Mouse (Mus musculus): ENCODE measurements around the gene Trappc2l.
"Not testable (repeated sequence)": the region's sequence is repeated elsewhere in the genome, so short reads cannot be mapped to it uniquely, and the experiment has no call there.

Gene Trappc2l

DNA sequence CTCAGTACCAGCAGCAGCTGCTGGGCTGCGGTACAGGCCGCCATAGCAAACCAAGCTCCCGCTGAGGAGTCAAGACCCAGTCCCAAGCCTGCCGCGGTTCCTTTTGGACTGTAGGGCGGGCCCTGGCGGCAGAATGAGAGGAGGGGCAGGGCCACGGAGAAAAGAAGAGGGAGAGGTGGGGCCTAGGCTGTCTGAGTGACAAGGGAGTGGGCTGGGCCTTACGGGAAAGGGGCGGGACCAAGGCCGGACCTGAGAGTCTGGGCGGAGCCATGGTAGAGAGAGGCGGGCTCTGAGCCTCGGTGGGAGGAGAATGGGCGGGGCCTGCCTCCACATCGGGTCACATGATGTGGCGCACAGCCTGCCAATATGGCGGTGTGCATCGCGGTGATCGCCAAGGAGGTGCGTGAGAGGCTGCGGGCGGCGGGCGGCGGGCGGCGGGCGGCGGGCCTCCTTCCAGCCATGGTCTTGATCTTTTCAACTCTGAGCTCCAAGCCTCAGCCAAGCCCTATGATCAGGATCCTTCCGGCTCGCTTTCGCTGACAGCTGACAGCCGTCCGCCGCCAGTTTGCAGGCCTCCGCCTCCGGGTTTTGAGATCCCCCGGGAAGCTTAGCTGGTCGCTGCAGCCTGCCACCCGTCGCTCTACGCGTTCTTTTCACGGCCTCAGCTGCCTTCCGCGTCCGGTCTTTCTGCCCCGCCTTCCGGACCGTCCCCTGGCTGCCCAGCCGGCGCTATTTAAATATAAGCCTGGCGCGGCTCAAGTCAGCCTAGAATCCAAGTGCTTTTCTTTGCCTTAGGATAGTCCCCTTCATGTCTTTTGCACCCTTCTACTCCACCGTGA is at the start of gene Trappc2l, which contains the start of gene Galns:
TSS of gene Trappc2l (plus strand) at position 346 of the 839 bp plus-strand sequence.
TSS of gene Galns (minus strand) at position 169 of the 839 bp plus-strand sequence.
- DNase-seq (ENCODE audit: inconsistent age in 2 of 2, low spot score in 1 of 2), result peak; percentile 97 to 98

DNA sequence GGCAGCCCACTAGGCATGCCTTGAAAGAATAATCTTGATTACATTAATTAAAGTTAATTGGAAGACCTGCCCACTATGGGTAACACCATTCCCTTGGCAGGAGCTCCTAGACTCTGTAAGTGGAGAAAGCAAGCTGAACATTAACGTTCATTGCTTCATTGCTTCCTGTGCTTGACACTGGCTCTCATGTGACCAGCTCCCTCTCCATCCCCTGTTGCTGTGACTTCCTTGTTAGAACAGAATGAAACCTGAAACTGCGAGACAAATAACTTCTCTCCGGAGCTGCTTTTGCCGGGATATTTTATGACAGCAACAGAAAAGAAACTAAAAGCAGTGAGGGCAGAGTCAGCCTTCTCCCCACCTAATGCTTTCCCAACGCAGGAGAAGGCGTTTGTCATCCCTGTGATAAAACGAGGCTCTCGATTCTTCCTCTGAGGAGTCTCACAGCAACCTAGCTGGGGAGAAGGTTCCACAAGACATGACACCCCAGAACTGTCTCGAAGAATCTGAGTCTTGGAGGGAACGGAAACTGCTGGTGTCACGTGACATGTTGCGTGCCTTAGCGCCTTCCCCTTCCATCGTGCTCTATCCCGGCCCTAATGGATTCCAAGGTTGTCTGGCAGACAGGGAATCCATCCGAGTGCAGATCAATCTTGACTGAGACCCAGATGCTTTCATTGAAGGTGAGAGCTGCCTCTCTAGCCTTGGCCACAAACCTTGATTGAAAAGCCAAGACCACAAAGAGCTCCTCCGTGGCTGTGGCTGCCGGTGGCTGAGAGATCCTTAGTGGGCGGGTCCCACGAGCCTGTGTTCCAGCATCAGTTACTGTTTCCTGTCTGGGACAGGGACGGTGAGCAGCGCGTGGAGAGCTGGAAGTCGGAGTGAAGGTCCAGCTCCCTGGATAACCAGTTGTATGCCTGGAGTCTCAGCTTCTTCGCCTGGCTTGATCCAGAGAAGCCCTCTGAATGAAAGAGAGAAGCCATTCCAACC is 46.8 kb upstream of the Trappc2l start:
- no peak for DNase-seq (ENCODE audit: inconsistent age in 2 of 2, low spot score in 1 of 2)

DNA sequence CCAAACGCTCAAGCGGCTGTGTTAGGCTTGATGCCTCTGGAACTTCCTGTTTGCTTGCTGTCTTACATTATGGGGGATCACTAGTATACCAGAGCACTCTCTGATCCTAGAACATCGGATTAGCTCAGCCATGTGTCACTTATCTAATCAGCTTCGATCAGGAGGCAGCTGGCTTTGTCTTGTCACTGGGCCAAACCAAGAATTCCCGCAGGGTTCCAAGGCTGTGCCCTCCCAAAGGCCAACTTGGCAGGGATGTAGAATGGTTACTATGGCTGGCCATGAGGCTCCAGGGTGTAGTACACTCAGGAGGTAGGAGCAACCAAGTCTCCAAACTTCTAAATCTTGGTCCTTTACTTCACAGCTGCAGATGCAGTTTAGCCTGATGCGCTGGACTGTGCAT is 44.7 kb upstream of the Trappc2l start:
- peak; percentile 57 to 80 for DNase-seq (ENCODE audit: inconsistent age in 2 of 2, low spot score in 1 of 2)

DNA sequence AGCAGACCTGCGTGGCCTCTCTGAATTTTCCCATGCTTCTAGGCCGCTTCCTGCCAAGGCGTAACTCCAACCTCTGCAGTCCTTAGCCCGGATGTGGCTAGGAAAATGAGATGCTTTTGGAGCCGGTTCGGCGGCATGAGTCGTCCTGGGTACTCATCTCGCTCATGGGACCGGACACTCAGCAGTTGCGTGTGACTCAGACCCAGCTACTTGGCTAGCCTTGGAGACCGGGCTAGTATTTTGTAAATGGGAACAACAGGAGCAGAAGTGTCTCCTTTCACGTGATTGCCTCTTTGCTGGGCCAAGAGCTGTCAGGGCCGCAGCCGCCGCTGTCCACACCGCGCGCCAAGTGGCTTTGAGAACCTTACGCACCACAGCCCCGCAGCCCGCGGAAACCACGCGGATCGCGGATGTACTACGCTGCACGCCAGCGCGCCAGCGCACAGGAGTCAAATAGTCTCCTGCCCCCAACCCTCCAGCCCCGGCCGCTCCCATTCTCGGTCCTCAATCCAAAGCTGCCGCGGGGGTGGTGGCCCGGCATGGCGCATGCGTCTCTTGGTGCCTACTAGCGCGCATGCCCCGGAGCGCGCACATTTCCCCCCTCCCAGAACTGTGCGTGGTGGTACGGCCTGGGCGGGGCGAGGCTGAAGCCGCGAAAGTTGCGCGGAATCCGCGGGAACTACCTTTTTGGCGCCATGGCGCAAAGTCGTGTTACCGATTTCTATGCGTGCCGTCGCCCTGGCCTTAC is 43.9 kb upstream of the Trappc2l start, which contains the start of gene Cdt1:
TSS of gene Cdt1 (plus strand) at position 655 of the 748 bp plus-strand sequence.
- peak; percentile 97 to 99 for DNase-seq (ENCODE audit: inconsistent age in 2 of 2, low spot score in 1 of 2)

DNA sequence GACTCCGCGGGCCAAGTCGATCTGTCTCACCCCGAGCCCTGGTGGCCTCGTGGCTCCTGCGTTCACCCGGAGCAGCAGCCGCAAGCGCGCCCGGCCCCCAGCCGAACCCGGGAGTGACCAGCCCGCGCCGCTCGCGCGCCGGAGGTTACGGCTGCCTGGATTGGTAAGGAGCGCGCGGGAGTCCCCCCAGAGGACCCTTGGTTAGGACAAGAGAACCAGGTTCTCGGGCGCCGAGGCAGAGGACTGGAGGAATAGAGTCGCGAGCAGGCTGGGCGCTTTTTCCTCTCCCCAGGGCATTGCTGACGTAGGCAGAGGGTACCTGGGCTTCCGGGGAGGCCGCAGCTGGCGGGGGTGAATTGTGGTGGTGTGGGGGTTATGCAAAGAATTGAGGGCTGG is 43.3 kb upstream of the Trappc2l start:
- DNase-seq (ENCODE audit: inconsistent age in 2 of 2, low spot score in 1 of 2), result no peak

DNA sequence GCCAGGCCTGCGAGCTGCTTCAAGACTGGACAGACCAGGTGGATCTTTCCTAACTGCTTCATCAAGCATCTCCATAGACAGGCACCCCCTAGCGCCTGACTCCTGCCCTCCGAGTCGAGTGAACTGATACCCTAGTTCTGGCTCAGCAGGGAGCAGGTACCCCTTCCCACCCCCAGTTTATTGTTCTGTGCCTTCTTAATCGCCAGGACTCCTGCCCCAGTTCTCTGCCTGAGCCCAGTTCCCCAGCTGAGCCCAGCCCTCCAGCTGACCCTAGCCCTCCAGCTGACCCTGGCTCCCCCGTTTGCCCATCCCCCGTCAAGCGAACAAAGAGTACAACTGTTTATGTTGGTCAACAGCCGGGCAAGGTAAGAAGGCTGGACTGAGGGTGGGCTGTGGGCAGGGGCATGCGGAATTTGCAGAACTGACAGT is 42.5 kb upstream of the Trappc2l start:
- no peak for DNase-seq (ENCODE audit: inconsistent age in 2 of 2, low spot score in 1 of 2)

DNA sequence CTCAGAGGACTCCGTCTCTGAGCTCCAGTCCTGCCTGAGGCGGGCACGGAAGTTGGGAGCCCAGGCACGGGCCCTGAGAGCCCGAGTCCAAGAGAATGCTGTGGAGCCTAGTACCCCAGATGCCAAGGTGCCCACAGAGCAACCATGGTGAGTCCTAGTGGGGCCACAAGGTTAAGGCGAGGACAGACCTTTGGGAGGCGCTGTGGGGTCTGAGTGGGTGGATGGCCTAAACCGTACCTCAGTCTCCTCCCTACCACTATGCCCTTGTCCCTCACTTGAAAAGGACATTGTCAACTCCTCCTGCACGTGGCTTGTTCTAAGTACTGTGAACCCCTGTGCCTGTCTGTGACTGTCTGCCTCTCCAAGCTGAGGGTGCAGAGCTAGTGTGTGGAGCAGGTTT is 42.1 kb upstream of the Trappc2l start:
- DNase-seq (ENCODE audit: inconsistent age in 2 of 2, low spot score in 1 of 2), result no peak

DNA sequence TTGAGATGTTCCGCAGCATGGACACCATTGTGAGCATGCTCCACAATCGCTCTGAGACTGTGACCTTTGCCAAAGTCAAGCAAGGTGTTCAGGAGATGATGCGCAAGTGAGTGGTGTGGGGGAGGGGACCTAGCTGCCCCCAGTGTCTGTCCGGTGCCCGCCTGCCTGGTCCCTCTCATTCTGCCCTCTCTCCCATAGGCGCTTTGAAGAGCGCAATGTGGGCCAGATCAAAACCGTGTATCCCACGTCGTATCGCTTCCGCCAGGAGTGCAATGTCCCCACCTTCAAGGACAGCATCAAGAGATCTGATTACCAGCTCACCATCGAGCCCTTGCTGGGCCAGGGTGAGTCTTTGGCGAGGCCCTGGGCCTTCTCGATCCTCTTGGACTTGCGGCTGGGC is 41.4 kb upstream of the Trappc2l start:
- DNase-seq (ENCODE audit: inconsistent age in 2 of 2, low spot score in 1 of 2), result no peak

DNA sequence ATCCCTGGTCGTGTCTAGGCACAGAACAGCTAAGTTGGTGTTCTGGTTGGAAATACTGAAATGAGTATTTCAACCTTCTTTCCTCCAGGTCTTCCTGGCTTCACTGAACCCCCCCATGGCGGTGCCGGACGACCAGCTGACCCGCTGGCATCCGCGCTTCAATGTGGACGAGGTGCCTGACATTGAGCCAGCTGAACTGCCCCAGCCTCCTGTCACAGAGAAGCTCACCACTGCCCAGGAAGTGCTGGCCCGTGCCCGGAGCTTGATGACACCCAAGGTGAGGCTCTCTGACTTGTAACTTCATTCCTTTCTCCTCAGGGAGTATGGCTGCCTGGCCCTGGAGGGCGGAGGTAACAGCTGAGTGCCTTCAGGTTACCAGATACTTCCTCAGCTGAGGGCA is 40.3 kb upstream of the Trappc2l start:
- DNase-seq (ENCODE audit: inconsistent age in 2 of 2, low spot score in 1 of 2), result no peak

DNA sequence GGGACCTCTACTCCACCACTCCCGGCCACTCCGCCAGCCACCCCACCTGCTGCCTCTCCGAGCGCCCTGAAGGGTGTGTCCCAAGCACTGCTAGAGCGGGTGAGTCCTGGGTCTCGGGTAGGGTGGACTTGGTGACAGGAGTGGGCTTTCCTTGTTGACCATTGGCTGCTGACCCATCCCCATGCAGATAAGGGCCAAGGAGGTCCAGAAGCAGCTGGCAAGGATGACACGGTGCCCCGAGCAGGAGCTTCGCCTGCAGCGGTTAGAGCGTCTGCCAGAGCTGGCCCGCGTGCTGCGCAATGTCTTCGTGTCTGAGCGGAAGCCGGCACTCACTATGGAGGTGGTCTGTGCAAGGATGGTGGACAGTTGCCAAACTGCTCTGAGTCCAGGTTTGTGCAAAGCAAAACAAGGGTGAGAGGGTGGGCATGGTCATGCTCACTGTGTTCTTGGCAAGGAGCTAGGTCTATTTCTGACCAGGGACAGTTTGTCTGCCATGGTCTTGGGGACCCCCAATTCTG is 39.6 kb upstream of the Trappc2l start:
- DNase-seq (ENCODE audit: inconsistent age in 2 of 2, low spot score in 1 of 2), result no peak

DNA sequence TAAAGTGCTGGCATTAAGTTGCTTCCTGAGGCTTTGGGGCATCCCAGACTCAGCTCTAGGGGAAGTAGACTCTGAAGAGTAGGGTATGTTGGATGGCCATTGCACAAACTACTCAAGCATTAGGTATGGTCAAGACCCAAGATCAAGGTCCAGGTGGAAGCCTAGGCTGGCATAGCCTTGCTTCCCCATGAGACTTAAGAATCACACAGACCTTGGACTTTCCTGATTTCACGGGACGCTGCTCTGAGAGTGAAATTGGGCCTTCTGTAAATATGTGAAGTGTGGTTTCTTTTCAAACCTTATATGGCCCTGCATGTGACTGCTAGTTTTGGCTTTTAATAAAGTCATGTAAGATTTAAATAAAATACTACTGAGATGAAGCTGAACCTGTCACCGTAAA is 38.7 kb upstream of the Trappc2l start:
- no peak for DNase-seq (ENCODE audit: inconsistent age in 2 of 2, low spot score in 1 of 2)

DNA sequence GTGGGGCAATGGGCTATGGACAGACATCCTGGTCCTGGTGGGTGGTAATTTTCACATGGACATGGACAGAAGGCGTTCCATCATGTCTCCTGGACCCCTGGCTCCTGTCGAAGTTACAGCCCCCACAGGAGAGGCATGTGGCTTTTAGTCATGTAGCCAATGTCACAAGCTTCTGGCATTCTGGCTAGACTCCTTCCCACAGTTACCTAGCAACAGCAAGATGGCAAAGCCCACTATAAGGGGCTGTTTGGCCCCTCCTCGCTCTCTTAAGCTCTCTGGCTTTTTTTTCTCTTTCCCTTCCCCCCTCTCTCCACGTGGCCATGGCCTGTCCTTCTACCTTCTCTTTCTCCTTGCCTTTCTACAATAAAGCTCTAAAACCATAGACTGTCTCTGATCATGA is 38.3 kb upstream of the Trappc2l start:
- DNase-seq (ENCODE audit: inconsistent age in 2 of 2, low spot score in 1 of 2), result not testable (repeated sequence)

DNA sequence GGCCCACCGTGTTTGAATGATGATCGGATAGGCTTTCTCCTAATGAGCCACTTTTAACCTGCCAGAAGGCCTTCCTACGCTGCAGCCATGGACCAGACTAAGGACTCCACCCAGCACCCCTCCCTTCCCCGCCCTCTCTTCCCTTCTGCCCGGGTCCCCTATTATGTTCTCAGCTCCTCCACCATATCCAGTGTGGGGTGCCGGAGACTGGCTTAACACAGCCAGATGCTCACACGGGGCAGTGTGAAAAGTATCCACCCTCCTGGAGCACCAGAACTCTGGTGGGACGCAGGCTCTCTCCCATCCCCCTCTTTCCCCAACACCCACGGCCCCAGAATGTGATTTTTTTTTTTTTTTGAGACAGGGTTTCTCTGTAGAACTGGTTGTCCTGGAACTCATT is 37.9 kb upstream of the Trappc2l start:
- DNase-seq (ENCODE audit: inconsistent age in 2 of 2, low spot score in 1 of 2), result no peak

DNA sequence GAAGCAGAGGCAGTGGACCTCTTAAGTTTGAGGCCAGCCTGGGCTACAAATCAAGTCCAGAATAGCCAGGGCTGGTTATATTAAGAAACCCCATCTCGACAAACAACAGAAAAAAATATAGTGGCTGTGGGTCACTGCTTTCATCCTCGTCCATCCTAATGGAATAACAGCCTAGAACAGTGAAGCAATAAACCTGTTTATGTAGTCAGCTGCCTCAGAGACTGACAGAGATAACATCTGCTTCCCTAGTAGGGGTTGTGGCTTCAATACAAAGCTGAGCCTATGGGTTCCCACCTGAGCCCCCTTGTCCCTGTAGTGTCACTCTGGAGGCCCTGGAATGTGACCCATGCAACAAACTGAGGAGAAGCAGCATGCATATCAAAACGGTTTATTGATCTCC is 37.2 kb upstream of the Trappc2l start:
- no peak for DNase-seq (ENCODE audit: inconsistent age in 2 of 2, low spot score in 1 of 2)

DNA sequence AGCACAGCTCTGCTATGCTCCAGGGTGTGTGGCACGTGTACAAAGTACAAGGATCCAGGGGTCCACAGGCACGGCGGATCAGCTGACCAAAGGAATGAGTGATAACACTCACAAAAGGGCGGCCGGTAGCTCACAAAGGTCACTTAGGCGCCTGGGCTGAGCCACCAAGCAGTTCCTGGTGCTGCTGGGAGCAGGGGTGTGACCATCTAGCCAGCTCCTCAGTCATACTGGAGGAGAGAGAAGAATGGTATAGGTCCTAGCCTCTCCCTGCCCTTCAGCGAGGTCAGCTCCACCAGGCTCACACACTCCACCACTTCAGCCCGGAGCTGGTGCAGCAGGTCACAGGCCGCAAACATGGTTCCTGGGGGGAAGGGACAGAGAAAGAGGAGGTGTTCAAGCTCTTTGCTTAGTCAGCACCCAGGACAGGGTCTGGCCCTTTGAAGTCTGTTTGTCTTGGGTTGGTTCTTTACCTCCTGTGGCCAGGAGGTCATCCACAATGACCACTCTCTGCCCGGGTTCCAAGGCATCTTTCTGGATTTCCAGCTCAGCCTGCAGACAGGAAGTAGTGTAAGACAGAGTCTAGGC is 36.7 kb upstream of the Trappc2l start:
- no peak for DNase-seq (ENCODE audit: inconsistent age in 2 of 2, low spot score in 1 of 2)

DNA sequence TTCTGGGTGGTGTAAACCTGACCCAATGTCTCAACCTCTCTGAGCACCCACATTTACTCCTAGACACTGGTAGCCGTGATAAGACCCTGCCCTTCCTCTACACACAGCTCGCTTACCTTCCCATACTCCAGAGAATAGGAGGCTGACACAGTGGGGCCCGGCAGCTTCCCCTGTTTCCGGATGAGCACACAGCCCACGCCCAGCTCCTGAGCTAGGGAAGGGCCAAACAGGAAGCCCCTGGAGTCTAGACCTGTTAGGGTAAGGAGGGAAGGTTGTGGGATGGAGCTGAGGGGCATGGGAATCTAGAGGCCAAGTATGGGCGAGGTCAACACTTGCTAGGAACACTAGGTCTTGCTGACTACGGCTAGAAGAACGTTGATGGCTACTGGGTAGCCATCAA is 36.2 kb upstream of the Trappc2l start:
- no peak for DNase-seq (ENCODE audit: inconsistent age in 2 of 2, low spot score in 1 of 2)

DNA sequence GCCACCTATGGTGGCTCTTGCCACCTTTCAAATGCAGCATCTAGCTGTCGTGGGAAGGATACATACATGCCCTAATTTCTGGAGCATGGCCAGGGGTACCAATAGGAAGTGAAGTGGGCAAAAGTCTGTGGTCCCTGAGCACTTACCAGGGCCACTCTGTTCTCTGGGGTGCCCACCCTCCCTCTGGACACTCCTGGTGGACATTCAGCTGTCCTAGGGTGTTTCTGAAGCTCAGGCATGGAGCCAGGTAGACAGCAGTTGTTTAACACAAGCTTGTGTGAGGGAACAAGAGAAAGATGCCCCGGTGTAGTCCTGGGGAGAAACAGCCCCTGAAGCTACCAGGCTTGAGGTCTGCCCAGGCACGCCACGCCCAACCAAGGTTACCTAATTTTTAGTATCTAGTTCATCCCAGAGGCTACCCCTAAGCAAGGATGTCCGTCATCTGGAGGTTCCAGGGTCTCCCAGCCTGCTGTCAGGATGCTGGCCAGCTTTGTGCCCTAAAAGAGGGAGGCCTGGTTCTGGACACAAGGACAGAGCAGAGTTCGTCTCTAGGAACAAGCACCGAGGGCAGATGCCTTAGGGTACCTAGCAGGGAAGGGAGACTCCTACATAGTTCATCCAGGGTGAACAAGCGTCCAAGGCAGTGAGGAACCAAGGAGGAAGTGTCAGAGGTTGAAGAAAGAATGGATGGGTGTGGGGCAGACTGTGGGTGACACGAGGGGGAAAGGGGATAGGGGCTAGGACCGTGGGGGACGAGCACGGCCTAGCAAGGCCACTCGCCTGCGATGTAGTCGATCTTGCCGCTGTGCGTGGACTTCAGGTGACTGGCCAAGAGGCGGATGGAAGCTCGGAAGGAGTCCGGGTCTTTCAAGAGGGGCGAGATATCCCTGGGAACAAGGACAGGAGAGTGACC is 35.4 kb upstream of the Trappc2l start:
- DNase-seq (ENCODE audit: inconsistent age in 2 of 2, low spot score in 1 of 2), result no peak

DNA sequence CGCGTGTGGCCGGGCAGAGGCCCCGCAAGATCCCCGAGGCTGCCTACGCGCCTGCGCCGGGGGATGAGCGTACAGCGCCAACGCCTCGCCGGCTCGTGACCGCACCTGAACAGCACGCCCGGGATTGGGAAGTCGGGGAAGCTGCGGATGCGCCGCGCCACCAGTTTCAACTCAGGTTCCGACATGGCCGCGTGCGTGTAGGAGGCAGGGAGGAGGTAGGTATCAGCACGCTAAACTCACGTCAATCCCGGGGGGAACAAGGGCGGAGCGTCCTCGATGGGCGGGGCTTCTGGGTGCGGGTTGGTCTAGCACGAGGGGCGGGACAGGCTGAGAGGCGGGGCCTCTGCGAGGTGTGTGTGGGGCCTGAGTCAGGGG is 34.8 kb upstream of the Trappc2l start, which contains the start of gene Aprt:
TSS of gene Aprt (minus strand) at position 262 of the 375 bp plus-strand sequence.
- DNase-seq (ENCODE audit: inconsistent age in 2 of 2, low spot score in 1 of 2), result peak; percentile 97 to 99

DNA sequence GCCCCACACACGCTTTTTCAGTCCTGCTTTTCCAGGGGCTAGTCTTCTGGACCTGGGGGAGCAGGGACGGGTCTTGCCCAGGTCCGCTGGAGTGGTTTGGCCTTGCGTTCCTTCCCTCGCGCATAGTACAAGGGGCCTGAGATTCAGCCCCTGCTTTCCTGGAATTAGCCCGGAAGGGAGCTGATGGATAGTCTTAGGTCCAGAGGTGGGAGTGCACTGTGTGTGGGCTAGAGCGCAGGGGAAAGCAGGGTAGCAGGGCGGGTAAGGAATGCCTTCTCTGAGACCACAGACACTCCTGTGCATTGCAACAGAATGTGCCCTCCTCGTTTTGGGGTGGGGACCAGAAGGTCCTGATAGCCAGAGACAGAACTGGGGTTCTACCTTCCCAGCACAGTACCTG is 34.3 kb upstream of the Trappc2l start:
- DNase-seq (ENCODE audit: inconsistent age in 2 of 2, low spot score in 1 of 2), result no peak
